Mouse (Mus musculus) inflammation-experienced regulatory T-cells, adult 16 weeks (primary cell): ENCODE measurements around the gene Tex44. TPM values are rescaled to one million over a fixed set of nuclear protein-coding genes. Genes with fewer than 3 reads are reported as not detected.

Source experiments
- polyA plus RNA-seq: library from polyadenylated mRNA; unstranded; fragments of 100-300 nt; shearing (Covaris generic); gene quantifications from one replicate; pipeline ENCODE4 v1.2.1, GENCODE M21; 2017

Gene Tex44
- not detected for polyA plus RNA-seq

GRCm38 (mm10) chr1:86426128-86426527 is at the start of gene Tex44, which contains the start of gene Nmur1:
Tex44 (plus strand) TSS chr1:86426329.
Nmur1 (minus strand) TSS chr1:86426228.

Other genes with a start within 250 kb of the Tex44 start
- gene B3gnt7, start 123.5 kb upstream of the Tex44 start, polyA plus RNA-seq: not detected
- 426 TPM for gene Ncl, start 66.9 kb upstream of the Tex44 start, polyA plus RNA-seq
- gene Nmur1, start 101 bp upstream of the Tex44 start, polyA plus RNA-seq: 2.1 TPM
- gene Ptma, start 100.4 kb downstream of the Tex44 start, polyA plus RNA-seq: 1,759 TPM
- 61.5 TPM for gene Pde6d, start 156.3 kb downstream of the Tex44 start, polyA plus RNA-seq
- gene Cops7b, start 156.6 kb downstream of the Tex44 start, polyA plus RNA-seq: 37.3 TPM
- not detected for gene Nppc, start 244.2 kb downstream of the Tex44 start, polyA plus RNA-seq